In the genomic region with DNA sequence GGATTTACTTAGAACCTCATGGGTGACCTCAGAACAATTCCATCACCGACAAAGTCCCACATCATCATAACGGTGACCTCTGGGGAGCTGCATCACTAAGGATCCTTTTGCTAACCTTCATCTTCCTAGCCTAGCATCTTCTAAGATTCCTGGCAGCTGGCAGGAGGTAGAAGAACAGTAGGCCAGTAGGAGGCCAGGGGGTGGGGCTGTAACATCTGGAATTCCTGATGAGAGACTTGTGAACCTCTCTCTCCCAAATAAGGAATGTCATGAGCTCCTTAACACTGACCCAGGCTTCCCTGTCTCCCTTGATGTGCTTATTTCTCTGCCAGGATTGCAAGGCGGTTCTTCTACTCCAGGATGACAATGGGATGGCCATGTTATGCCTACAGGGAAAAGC, we compare ENCODE assay signal across 16 mouse cellular contexts. TPM values are rescaled to one million over a fixed set of nuclear protein-coding genes. Genes with fewer than 3 reads are reported as not detected.
A peak's percentile ranks its signal among the peaks of the same experiment; 100 is the strongest.
DNase-seq lines count a peak whose midpoint lies in the region.
"Had no signal": no experiment of that assay in that cellular context is flagged by ENCODE, and none has a peak within 500 bp of the region (broad histone marks: within the 10 kb centered on the region; RNA-seq: fewer than 3 reads in every experiment).

No protein-coding gene starts in this region.

- peak; percentile 13 for DNase-seq in adrenal gland, adult 2 months
- no peak for DNase-seq in adrenal gland, adult 18-20 months (ENCODE audit: low spot score in 2 of 2)
- peak; percentile 68 for DNase-seq in ES-CJ7 (ENCODE audit: low read depth, low spot score)
- peak; percentile 74 for DNase-seq in ZHBTc4 (ENCODE audit: low read depth, low spot score)
- DNase-seq in lung, postnatal 14 days: no peak
- DNase-seq in embryo, embryonic 10.5 days (ENCODE audit: low spot score): no peak
- DNase-seq: adrenal gland, postnatal 10 days; adrenal gland, postnatal 25 days; cerebellum, adult 11 months; cerebellum, adult 18-20 months; cerebellum, adult 8-10 months; cerebellum, adult 9-11 months; cerebellum, postnatal 14 days; cerebellum, postnatal 36 days; forebrain, postnatal 0 days had no signal

RNA-seq across cellular contexts. Expression of gene Elf2, which starts 10.3 kb away (rescaled TPM):
- 10 to 100 TPM; 66.3 to 70.8 TPM for total RNA-seq in adrenal gland, adult 2 months (2021)
- polyA plus RNA-seq in adrenal gland, adult 2 months (2012; rRNA removed): 30.7 and 39.1 TPM in 2 replicates
- 10 to 100 TPM; 61.9 to 78.4 TPM for total RNA-seq in adrenal gland, adult 18-20 months (2021)

RNA-seq across cellular contexts. Expression of gene Mgarp, which starts 45.7 kb away (rescaled TPM):
- 1,000 to 10,000 TPM in 1 of 2 experiments, 100 to 1,000 TPM in 1; 689 to 1,037 TPM for total RNA-seq in adrenal gland, adult 2 months (2021)
- polyA plus RNA-seq in adrenal gland, adult 2 months (2012; rRNA removed): 297 and 312 TPM in 2 replicates
- 100 to 1,000 TPM; 605 to 839 TPM for total RNA-seq in adrenal gland, adult 18-20 months (2021)
- total RNA-seq: common myeloid progenitor, adult 5-6 weeks had no signal

RNA-seq across cellular contexts. Expression of gene Ndufc1, which starts 58.0 kb away (rescaled TPM):
- 100 to 1,000 TPM; 705 to 794 TPM for total RNA-seq in adrenal gland, adult 2 months (2021)
- 237 and 341 TPM in 2 replicates for polyA plus RNA-seq in adrenal gland, adult 2 months (2012; rRNA removed)
- total RNA-seq in adrenal gland, adult 18-20 months (2021): 100 to 1,000 TPM; 725 to 859 TPM

Comparison
In these comparisons a context has a peak if more than half of its experiments do, and no peak if none do; other contexts are left out.
1. DNase-seq: peak in adrenal gland, adult 2 months (single experiment), ES-CJ7 (single experiment) and ZHBTc4 (single experiment); none in adrenal gland, adult 18-20 months (0 of 2), lung, postnatal 14 days (single experiment) and embryo, embryonic 10.5 days (single experiment).